Mouse (Mus musculus): ENCODE data around the gene Pi4kb. TPM values are rescaled to one million over a fixed set of nuclear protein-coding genes. Genes with fewer than 3 reads are reported as not detected.

Pi4kb gene
- total RNA-seq, 2 experiments from 2014 or later = 61.1 to 63.4 TPM

- DNase-seq (ENCODE audit: low spot score in 2 of 2) = peak in 1 of 2 experiments; percentile 64
Observed at GRCm38 (mm10) chr3:95054481-95055260, 80.1 kb downstream of the Pi4kb start.

GRCm38 (mm10) chr3:95056275-95056674, 81.7 kb downstream of the Pi4kb start:
- no peak for DNase-seq (ENCODE audit: low spot score in 2 of 2)

Small RNA genes within 50 kb of the gene (microRNA-seq; reads per million reads assigned to microRNA genes)
- 7.0 to 8.9 reads per million in 2 experiments for gene Mir7013

Other genes starting within 250 kb of the Pi4kb start
- gene Cgn, start 188.2 kb upstream of the Pi4kb start, total RNA-seq (2021) = 1 to 10 TPM; 3.6 to 3.7 TPM
- gene Pogz, start 137.2 kb upstream of the Pi4kb start, total RNA-seq (2021) = 10 to 100 TPM; 57.0 to 58.6 TPM
- gene Psmb4, start 87.8 kb upstream of the Pi4kb start, total RNA-seq (2021) = 100 to 1,000 TPM; 267 to 268 TPM
- gene Selenbp1, start 41.7 kb upstream of the Pi4kb start, total RNA-seq (2021) = 10 to 100 TPM; 12.6 to 14.1 TPM
- 10 to 100 TPM; 19.5 to 22.0 TPM for gene Rfx5, start 20.7 kb upstream of the Pi4kb start, total RNA-seq (2021)
- 10 to 100 TPM; 24.4 to 26.2 TPM for gene Zfp687, start 40.7 kb downstream of the Pi4kb start, total RNA-seq (2021)
- gene Psmd4, start 67.9 kb downstream of the Pi4kb start, total RNA-seq (2021) = 100 to 1,000 TPM; 154 to 169 TPM
- 10 to 100 TPM; 69.1 to 71.7 TPM for gene Pip5k1a, start 132.2 kb downstream of the Pi4kb start, total RNA-seq (2021)
- 10 to 100 TPM; 46.7 to 48.2 TPM for gene Vps72, start 136.3 kb downstream of the Pi4kb start, total RNA-seq (2021)
- gene Tmod4, start 149.7 kb downstream of the Pi4kb start, total RNA-seq (2021) = under 1 TPM; 0.48 to 0.82 TPM
- gene Scnm1, start 159.3 kb downstream of the Pi4kb start, total RNA-seq (2021) = 10 to 100 TPM; 43.5 to 48.9 TPM
- gene Lysmd1, start 159.4 kb downstream of the Pi4kb start, total RNA-seq (2021) = 10 to 100 TPM; 16.1 to 16.5 TPM
- gene Tnfaip8l2, start 167.6 kb downstream of the Pi4kb start, total RNA-seq (2021) = 1 to 10 TPM; 2.6 to 3.1 TPM
- 10 to 100 TPM; 29.4 to 34.2 TPM for gene Sema6c, start 185.7 kb downstream of the Pi4kb start, total RNA-seq (2021)
- 10 to 100 TPM; 12.7 to 13.2 TPM for gene Gabpb2, start 243.2 kb downstream of the Pi4kb start, total RNA-seq (2021)